Mouse (Mus musculus) CH12.LX (cell line): Measurements from ENCODE around the gene Olfr133. TPM values are rescaled to one million over a fixed set of nuclear protein-coding genes. Genes with fewer than 3 reads are reported as not detected.

Source experiments
- DNase-seq: peaks from one replicate; pipeline ENCODE4 v3.0.0-alpha.2; 2013; ENCODE audit errors: extremely low read depth
- H3K27ac ChIP-seq: 2 replicates; pipeline ENCODE4 v1.5.1; 2012; ENCODE audit warnings: low read depth, mild to moderate bottlenecking, control low read depth, moderate library complexity; ENCODE audit not compliant: insufficient read depth
- H3K27me3 ChIP-seq: replicated peaks from 2 replicates; pipeline ENCODE3; 2012; ENCODE audit warnings: inconsistent platforms
- H3K36me3 ChIP-seq, 2 experiments: replicated peaks in 1 of 2; 2 replicates each; pipeline versions ENCODE3 to v1.6.1; 2012; ENCODE audit warnings: inconsistent platforms in 1 of 2, low read length in 1 of 2, mild to moderate bottlenecking in 1 of 2, mixed read lengths in 1 of 2, moderate library complexity in 1 of 2; ENCODE audit not compliant: control insufficient read depth in 1 of 2, insufficient read depth in 1 of 2
- H3K4me1 ChIP-seq, 2 experiments: 2 replicates each; pipeline ENCODE4 v1.6.1; 2012; ENCODE audit warnings: inconsistent platforms in 1 of 2, moderate library complexity in 1 of 2; ENCODE audit not compliant: insufficient read depth in 2 of 2, control insufficient read depth in 1 of 2
- H3K4me2 ChIP-seq: 2 replicates; pipeline ENCODE4 v1.6.1; 2012; ENCODE audit warnings: low read depth, mild to moderate bottlenecking, control low read depth; ENCODE audit not compliant: poor library complexity, insufficient read depth, severe bottlenecking
- H3K4me3 ChIP-seq, 3 experiments: fragments of 150-350 bp in 1 of 3; sonication (generic) in 1 of 3; replicated peaks in 1 of 3; 2 replicates each; pipeline versions ENCODE3 to v1.5.1; 2011 to 2012; ENCODE audit warnings: low read depth in 2 of 3, low read length in 2 of 3, mild to moderate bottlenecking in 2 of 3, moderate library complexity in 2 of 3, control low read depth in 1 of 3, improper control_type of control experiment in 1 of 3, inconsistent platforms in 1 of 3, mixed read lengths in 1 of 3; ENCODE audit not compliant: poor library complexity in 1 of 3
- H3K79me2 ChIP-seq: replicated peaks from 2 replicates; pipeline ENCODE4 v1.6.1; 2012; ENCODE audit warnings: mild to moderate bottlenecking, moderate library complexity; ENCODE audit not compliant: control insufficient read depth, poor library complexity, insufficient read depth, severe bottlenecking; ENCODE audit errors: extremely low read depth
- H3K9ac ChIP-seq: 2 replicates; pipeline ENCODE4 v1.6.1; 2012; ENCODE audit warnings: low read depth, mild to moderate bottlenecking, control low read depth, moderate library complexity; ENCODE audit not compliant: insufficient read depth
- H3K9me3 ChIP-seq: replicated peaks from 2 replicates; pipeline ENCODE3; 2012; ENCODE audit warnings: low read length, inconsistent platforms, mixed read lengths
- BHLHE40 ChIP-seq: IDR thresholded peaks from 2 replicates; pipeline ENCODE4 v1.6.1; 2011; ENCODE audit warnings: mild to moderate bottlenecking, low read depth, low read length, improper control_type of control experiment
- ELF1 ChIP-seq: IDR thresholded peaks from 2 replicates; pipeline ENCODE4 v1.6.1; 2014; ENCODE audit warnings: low read depth, mild to moderate bottlenecking, inconsistent platforms, low read length, improper control_type of control experiment
- EP300 ChIP-seq: IDR thresholded peaks from 2 replicates; pipeline ENCODE4 v1.6.1; 2011; ENCODE audit warnings: low read length, improper control_type of control experiment
- JUN ChIP-seq: IDR thresholded peaks from 2 replicates; pipeline ENCODE4 v1.6.1; 2011; ENCODE audit warnings: low read depth, mild to moderate bottlenecking, low read length, improper control_type of control experiment, moderate library complexity; ENCODE audit not compliant: insufficient read depth
- MAZ ChIP-seq: IDR thresholded peaks from 2 replicates; pipeline ENCODE4 v1.6.1; 2012; ENCODE audit warnings: low read depth, mild to moderate bottlenecking, inconsistent platforms, low read length, improper control_type of control experiment, moderate library complexity
- MXI1 ChIP-seq: IDR thresholded peaks from 2 replicates; pipeline ENCODE4 v1.6.1; 2011; ENCODE audit warnings: mild to moderate bottlenecking, low read depth, low read length, improper control_type of control experiment
- MYC ChIP-seq: IDR thresholded peaks from 2 replicates; pipeline ENCODE4 v1.6.1; 2011; ENCODE audit warnings: low read depth, mild to moderate bottlenecking, improper control_type of control experiment, low read length
- NELFE ChIP-seq: IDR thresholded peaks from 2 replicates; pipeline ENCODE4 v1.6.1; 2011; ENCODE audit warnings: low read depth, low read length, improper control_type of control experiment
- POLR2A ChIP-seq: IDR thresholded peaks from 2 replicates; pipeline ENCODE4 v1.6.1; 2011; ENCODE audit warnings: low read depth, mild to moderate bottlenecking, improper control_type of control experiment, low read length
- RAD21 ChIP-seq: IDR thresholded peaks from 2 replicates; pipeline ENCODE4 v1.6.1; 2011; ENCODE audit warnings: low read depth, mild to moderate bottlenecking, low read length, improper control_type of control experiment, moderate library complexity
- RCOR1 ChIP-seq: conservative IDR thresholded peaks from 2 replicates; pipeline ENCODE4 v1.6.1; 2012; ENCODE audit warnings: low read depth, mild to moderate bottlenecking, inconsistent platforms, low read length, improper control_type of control experiment
- SMC3 ChIP-seq: IDR thresholded peaks from 2 replicates; pipeline ENCODE4 v1.6.1; 2011; ENCODE audit warnings: low read depth, low read length, improper control_type of control experiment
- TBP ChIP-seq: conservative IDR thresholded peaks from 2 replicates; pipeline ENCODE4 v1.6.1; 2011; ENCODE audit warnings: low read depth, low read length, improper control_type of control experiment
- TCF12 ChIP-seq: IDR thresholded peaks from 2 replicates; pipeline ENCODE4 v1.6.1; 2014; ENCODE audit warnings: low read depth, mild to moderate bottlenecking, inconsistent platforms, low read length, improper control_type of control experiment
- ZKSCAN1 ChIP-seq: IDR thresholded peaks from 2 replicates; pipeline ENCODE4 v1.6.1; 2012; ENCODE audit warnings: low read depth, inconsistent platforms, low read length, improper control_type of control experiment, borderline replicate concordance
- ZMIZ1 ChIP-seq: IDR thresholded peaks from 2 replicates; pipeline ENCODE4 v1.6.1; 2012; ENCODE audit warnings: low read depth, mild to moderate bottlenecking, inconsistent platforms, low read length, improper control_type of control experiment
- dilution Hi-C: fragments of 300-500 bp; cut with MboI; formaldehyde crosslinking; loops from 2 replicates; pipeline ENCODE4 v1.14.3; 2020; ENCODE audit warnings: low sequenced_read_pairs; ENCODE audit not compliant: extremely low pct_unique_long_range_greater_than_20kb, extremely low pct_ligation_motif_present
- in situ Hi-C: fragments of 300-500 bp; cut with MboI; formaldehyde crosslinking; loops from 3 replicates; pipeline ENCODE4 v1.14.3; 2019; ENCODE audit warnings: low sequenced_read_pairs, low pct_ligation_motif_present, low pct_unique_long_range_greater_than_20kb, mixed read lengths
- polyA plus RNA-seq: library from polyadenylated mRNA; unstranded; fragments of >175 nt; gene quantifications from 2 replicates; pipeline ENCODE4 v1.2.1, GENCODE M21; 2012; ENCODE audit warnings: low read depth; ENCODE audit not compliant: insufficient read length
- total RNA-seq, 2 experiments: library from RNA; depleted of rRNA; stranded (reverse); fragments of 300-350 nt in 1 of 2; fragments of >200 nt in 1 of 2; gene quantifications; 2 replicates each; pipeline ENCODE4 v1.2.3; 2012 to 2014

Gene Olfr133
- total and polyA plus RNA-seq, 3 experiments = not detected

DNA sequence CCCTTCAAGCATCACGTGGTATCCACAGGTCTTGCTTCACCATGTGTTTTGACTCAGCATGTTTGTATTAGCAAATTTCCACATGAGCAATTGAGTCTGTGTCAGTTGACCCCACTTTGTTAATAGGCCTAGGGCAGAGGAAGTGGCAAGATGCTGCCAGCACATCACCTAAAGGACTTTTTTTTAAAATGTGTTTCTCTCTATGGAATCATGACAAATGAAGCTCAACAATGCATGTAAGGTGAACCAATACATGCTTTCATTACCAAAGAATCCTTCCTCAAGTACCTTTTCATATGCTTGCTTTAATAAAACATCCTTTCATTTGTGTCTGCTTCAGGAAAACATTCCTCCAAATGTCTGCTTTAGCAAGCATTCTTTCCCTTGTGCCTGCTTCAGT is 10.7 kb upstream of the Olfr133 start, which contains the start of gene Olfr132 (continued):
- TF ChIP-seq RCOR1 = no peak
- no peak for TF ChIP-seq MXI1
- TF ChIP-seq RAD21 = no peak

- Histone ChIP-seq H3K4me2 (no peak within 1 kb of the TSS), H3K27me3 (no peaks in the 10 kb centered on the region), H3K27ac (no peak within 1 kb of the TSS), H3K4me1 (no peaks in the 10 kb centered on the region), H3K4me3 (no peak within 1 kb of the TSS), H3K9me3 (peaks cover 6% of the 10 kb centered on the region), H3K9ac (no peak within 1 kb of the TSS), H3K36me3 (no peaks in the 10 kb centered on the region), H3K79me2 (no peaks in the 10 kb centered on the region)
- in situ Hi-C loops (no loop called here), dilution Hi-C loops (no loop called here)
- TF ChIP-seq POLR2A (no peak), ZKSCAN1 (no peak), NELFE (no peak), MAZ (no peak), BHLHE40 (no peak), MYC (no peak), EP300 (no peak), SMC3 (no peak), TBP (no peak), JUN (no peak), ZMIZ1 (no peak), ELF1 (no peak), TCF12 (no peak)
- DNase-seq = no peak
Measured at GRCm38 (mm10) chr17:38171088-38171487, 26.0 kb downstream of the Olfr133 start, which contains the start of gene Olfr134. Olfr134 (plus strand) TSS chr17:38171388.

Other genes with a start within 250 kb of the Olfr133 start
- gene Olfr127, start 244.8 kb upstream of the Olfr133 start, total RNA-seq (2012; rRNA removed) = not detected in 2 replicates
- not detected in 2 replicates for gene Olfr127, start 244.8 kb upstream of the Olfr133 start, total RNA-seq (2014; rRNA removed)
- 0.07 and 0.10 TPM in 2 replicates for gene Olfr127, start 244.8 kb upstream of the Olfr133 start, polyA plus RNA-seq
- not detected in 2 replicates for gene Olfr128, start 224.7 kb upstream of the Olfr133 start, total RNA-seq (2012; rRNA removed)
- not detected in 2 replicates for gene Olfr128, start 224.7 kb upstream of the Olfr133 start, total RNA-seq (2014; rRNA removed)
- not detected in 2 replicates for gene Olfr128, start 224.7 kb upstream of the Olfr133 start, polyA plus RNA-seq
- gene Olfr761, start 192.2 kb upstream of the Olfr133 start, total RNA-seq (2012; rRNA removed) = not detected in 2 replicates
- gene Olfr761, start 192.2 kb upstream of the Olfr133 start, total RNA-seq (2014; rRNA removed) = not detected in 2 replicates
- gene Olfr761, start 192.2 kb upstream of the Olfr133 start, polyA plus RNA-seq = not detected in 2 replicates
- not detected in 2 replicates for gene Olfr129, start 85.2 kb upstream of the Olfr133 start, total RNA-seq (2012; rRNA removed)
- not detected in 2 replicates for gene Olfr129, start 85.2 kb upstream of the Olfr133 start, total RNA-seq (2014; rRNA removed)
- not detected in 2 replicates for gene Olfr129, start 85.2 kb upstream of the Olfr133 start, polyA plus RNA-seq
- gene Olfr130, start 81.4 kb upstream of the Olfr133 start, total RNA-seq (2012; rRNA removed) = not detected in 2 replicates
- not detected in 2 replicates for gene Olfr130, start 81.4 kb upstream of the Olfr133 start, total RNA-seq (2014; rRNA removed)
- not detected in 2 replicates for gene Olfr130, start 81.4 kb upstream of the Olfr133 start, polyA plus RNA-seq
- not detected in 2 replicates for gene Olfr131, start 56.6 kb upstream of the Olfr133 start, total RNA-seq (2012; rRNA removed)
- not detected in 2 replicates for gene Olfr131, start 56.6 kb upstream of the Olfr133 start, total RNA-seq (2014; rRNA removed)
- gene Olfr131, start 56.6 kb upstream of the Olfr133 start, polyA plus RNA-seq = not detected in 2 replicates
- not detected in 2 replicates for gene Olfr132, start 10.8 kb upstream of the Olfr133 start, total RNA-seq (2012; rRNA removed)
- not detected in 2 replicates for gene Olfr132, start 10.8 kb upstream of the Olfr133 start, total RNA-seq (2014; rRNA removed)
- not detected in 2 replicates for gene Olfr132, start 10.8 kb upstream of the Olfr133 start, polyA plus RNA-seq
- not detected in 2 replicates for gene Olfr134, start 26.1 kb downstream of the Olfr133 start, total RNA-seq (2012; rRNA removed)
- gene Olfr134, start 26.1 kb downstream of the Olfr133 start, total RNA-seq (2014; rRNA removed) = not detected in 2 replicates
- gene Olfr134, start 26.1 kb downstream of the Olfr133 start, polyA plus RNA-seq = not detected in 2 replicates
- gene Olfr135, start 59.1 kb downstream of the Olfr133 start, total RNA-seq (2012; rRNA removed) = not detected in 2 replicates
- not detected in 2 replicates for gene Olfr135, start 59.1 kb downstream of the Olfr133 start, total RNA-seq (2014; rRNA removed)
- gene Olfr135, start 59.1 kb downstream of the Olfr133 start, polyA plus RNA-seq = not detected in 2 replicates
- gene Olfr138, start 115.8 kb downstream of the Olfr133 start, total RNA-seq (2012; rRNA removed) = not detected in 2 replicates
- gene Olfr138, start 115.8 kb downstream of the Olfr133 start, total RNA-seq (2014; rRNA removed) = not detected in 2 replicates
- gene Olfr138, start 115.8 kb downstream of the Olfr133 start, polyA plus RNA-seq = not detected in 2 replicates
- gene Olfr137, start 162.3 kb downstream of the Olfr133 start, total RNA-seq (2012; rRNA removed) = not detected in 2 replicates
- gene Olfr137, start 162.3 kb downstream of the Olfr133 start, total RNA-seq (2014; rRNA removed) = not detected in 2 replicates
- gene Olfr137, start 162.3 kb downstream of the Olfr133 start, polyA plus RNA-seq = not detected in 2 replicates
- gene Olfr136, start 184.6 kb downstream of the Olfr133 start, total RNA-seq (2012; rRNA removed) = not detected in 2 replicates
- not detected in 2 replicates for gene Olfr136, start 184.6 kb downstream of the Olfr133 start, total RNA-seq (2014; rRNA removed)
- not detected in 2 replicates for gene Olfr136, start 184.6 kb downstream of the Olfr133 start, polyA plus RNA-seq